Mouse (Mus musculus) left cerebral cortex, adult 9 months (tissue): ENCODE results near the gene Slain1.
A peak's percentile ranks its signal among the peaks of the same experiment; 100 is the strongest.
"Not testable (repeated sequence)": the region's sequence is repeated elsewhere in the genome, so short reads cannot be mapped to it uniquely, and the experiment has no call there.

Experiments used
- DNase-seq, 2 experiments: peaks; one replicate each; pipeline ENCODE4 v3.0.0; 2022; ENCODE audit warnings: low spot score in 2 of 2

Slain1 gene

DNA sequence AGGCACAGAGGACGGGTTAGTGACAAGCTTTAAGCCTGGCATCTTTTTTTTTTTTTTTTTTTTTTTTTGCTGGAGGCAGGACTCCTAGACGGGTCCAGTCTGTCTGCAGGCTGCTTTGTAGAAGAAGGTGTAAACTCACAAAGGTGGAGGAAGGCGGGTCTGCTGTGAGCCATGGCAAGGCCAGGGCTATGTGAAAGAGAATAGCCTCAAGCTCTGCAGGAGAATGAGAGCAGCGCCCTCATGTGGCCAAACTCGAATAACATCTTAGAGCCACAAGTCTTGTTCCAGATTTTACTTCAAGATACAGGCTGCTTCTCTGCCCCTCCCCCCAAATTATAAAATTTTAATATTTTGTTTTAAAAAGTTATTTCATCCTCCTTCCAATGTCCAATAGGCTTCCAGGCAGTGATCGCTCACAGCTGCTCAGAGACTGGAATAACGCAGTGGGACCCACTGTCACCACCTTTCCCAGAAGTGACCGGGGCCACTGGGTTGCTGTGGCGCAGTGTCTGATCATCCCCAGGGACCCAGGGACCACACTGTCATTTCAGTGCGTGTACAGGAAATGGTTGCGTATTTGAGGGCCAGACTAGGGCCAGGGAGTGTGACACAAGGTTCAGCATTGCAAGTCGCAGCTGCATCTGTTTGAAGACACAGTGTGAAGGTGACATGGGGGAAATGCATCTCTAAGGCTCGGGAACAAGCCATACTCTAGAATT, 70.8 kb downstream of the Slain1 start:
- peak in 1 of 2 experiments; percentile 70 for DNase-seq

DNA sequence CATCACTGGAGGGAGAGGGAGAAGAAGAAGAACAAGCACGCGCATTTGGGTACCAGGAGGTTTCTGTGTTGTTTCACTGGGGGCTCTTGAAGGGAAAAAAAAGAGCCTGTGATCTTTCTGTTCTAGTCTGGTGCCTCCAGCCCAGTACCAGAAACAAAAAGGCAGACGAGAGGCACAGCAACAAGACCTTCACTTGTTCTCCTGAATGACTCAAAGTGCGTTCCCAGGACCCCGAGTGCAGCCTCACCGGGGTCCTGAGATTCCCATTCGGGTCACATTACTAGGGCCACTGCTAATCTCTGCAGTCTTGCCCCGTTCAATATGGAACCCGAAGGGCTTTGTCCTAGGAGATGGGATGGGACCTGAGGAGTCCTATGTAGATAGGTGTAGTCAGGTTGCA, 73.3 kb downstream of the Slain1 start:
- DNase-seq: no peak

GRCm38 (mm10) chr14:103723841-103724240, 73.8 kb downstream of the Slain1 start:
- DNase-seq: no peak

DNA sequence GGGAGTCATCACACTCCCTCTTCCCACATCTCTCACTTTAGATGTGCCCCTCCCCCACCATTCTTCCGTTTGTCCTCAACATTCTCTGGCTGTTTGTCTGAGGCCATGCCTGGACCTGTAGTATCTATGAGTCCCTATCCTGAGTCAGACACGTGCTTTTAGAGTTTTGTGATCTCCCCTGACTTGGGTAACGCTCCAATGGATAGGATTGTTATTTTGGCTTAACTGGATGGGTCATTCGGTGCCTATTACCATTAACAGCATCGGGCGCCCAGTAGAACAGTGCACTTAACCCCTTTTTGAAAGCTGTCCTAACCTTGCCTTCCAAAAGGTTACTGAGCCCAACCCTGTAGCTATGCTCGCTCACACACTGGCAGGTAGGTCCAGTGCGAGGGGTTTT, 78.5 kb downstream of the Slain1 start:
- no peak for DNase-seq

- no peak for DNase-seq
Measured at GRCm38 (mm10) chr14:103728951-103729725, 79.1 kb downstream of the Slain1 start.

- no peak for DNase-seq
Measured at GRCm38 (mm10) chr14:103729760-103730367, 79.8 kb downstream of the Slain1 start.

DNA sequence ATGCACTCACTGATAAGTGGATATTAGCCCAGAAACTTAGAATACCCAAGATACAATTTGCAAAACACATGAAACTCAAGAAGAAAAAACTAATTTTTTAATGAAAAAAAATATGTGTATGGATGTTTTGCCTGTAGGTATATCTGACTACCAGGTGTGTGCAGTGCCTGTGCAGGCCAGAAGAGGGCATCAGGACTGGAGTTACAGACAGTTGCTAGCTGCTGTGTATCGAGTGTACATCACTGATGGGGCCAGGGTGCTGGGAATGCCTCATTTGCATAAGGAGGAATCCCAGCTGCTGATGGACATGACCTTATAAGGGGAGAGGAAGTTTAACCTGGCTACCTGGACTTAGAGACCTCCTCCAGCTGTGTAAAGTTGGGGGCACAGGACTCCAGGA, 82.6 kb downstream of the Slain1 start:
- no peak for DNase-seq

- no peak for DNase-seq
Measured at GRCm38 (mm10) chr14:103741216-103741615, 91.2 kb downstream of the Slain1 start.

DNA sequence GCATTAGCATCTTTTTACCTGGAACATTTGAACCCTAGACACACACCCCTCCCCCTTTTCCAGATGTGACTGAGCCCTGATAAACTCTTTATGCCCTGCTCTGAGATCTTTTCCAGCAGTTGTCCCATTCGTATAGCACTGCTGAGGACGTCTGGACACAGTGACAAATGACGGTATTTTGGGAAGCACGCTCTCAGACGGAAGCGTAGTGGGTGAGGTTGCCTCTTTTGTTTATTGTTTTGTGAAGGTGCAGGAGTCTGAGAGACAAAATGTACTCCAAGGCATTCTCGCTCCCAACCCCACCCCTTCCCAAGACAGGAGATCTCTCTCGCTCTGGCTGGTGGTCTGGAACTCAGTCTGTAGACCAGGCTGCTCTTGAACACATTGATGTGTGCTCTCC, 92.1 kb downstream of the Slain1 start:
- no peak for DNase-seq

- DNase-seq: no peak
Measured at GRCm38 (mm10) chr14:103747345-103747744, 97.3 kb downstream of the Slain1 start.

DNA sequence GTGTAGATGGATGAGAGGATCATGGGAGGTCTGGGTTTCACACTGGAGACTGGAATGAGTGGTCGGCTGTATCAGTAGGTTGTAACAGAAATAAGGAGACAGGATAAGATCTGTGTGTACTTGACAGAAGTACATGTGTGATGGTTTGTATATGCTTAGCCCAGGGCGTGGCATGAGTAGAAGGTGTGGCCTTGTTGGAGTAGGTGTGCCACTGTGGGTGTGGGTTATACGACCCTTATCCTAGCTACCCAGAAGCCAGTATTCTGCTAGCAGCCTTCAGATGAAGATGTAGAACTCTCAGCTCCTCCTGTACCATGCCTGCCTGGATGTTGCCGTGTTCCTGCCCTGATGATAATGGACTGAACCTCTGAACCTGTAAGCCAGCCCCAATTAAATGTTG, 100.6 kb downstream of the Slain1 start:
- DNase-seq: not testable (repeated sequence)

DNA sequence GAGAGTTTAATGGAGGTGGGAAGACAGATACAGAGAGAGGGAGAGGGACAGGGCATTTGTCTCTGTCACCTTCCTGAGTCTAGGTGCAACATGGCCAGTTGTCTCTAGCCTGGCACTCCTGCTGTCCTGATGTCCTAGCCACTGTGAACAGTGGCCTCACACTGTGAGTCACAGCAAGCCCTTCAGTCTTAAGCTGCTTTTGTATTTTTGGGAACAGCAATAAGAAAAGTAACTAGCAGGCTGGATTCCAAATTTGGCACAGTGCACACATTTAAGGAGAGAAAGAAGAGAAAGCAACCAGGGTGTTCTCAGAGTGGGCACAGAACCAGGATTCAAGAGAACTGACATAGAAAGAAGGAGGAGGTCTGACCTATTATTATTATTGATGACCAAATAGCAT, 101.4 kb downstream of the Slain1 start:
- DNase-seq: peak in 1 of 2 experiments; percentile 26

GRCm38 (mm10) chr14:103752773-103753172, 102.7 kb downstream of the Slain1 start:
- DNase-seq: no peak

DNA sequence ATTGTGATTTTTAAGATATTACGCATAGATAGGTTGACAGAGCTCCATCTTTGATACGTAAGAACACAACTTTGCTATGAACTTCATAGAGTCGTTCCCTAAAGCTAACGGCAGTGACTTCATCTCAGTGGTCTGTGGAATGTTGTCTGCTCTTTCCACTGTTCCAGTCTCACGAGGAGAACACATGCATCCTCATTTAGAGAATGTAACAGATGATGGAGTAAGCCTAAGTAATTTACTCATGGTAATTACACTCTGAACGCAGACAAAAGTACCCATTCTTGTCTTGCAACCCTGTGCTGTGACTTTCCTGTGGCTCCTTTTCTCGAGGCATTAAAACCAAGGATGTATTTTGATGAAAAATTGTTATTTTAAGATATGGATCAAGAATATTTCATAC, 104.0 kb downstream of the Slain1 start:
- no peak for DNase-seq

- no peak for DNase-seq
Measured at GRCm38 (mm10) chr14:103754465-103754864, 104.4 kb downstream of the Slain1 start.
